Mouse (Mus musculus): ENCODE data around the gene Gmeb2.

Gmeb2 gene

GRCm38 (mm10) chr2:181231171-181231570 is 56.7 kb downstream of the Gmeb2 start:
- intact Hi-C loops (cut with DNase I) = no loop called here

DNA sequence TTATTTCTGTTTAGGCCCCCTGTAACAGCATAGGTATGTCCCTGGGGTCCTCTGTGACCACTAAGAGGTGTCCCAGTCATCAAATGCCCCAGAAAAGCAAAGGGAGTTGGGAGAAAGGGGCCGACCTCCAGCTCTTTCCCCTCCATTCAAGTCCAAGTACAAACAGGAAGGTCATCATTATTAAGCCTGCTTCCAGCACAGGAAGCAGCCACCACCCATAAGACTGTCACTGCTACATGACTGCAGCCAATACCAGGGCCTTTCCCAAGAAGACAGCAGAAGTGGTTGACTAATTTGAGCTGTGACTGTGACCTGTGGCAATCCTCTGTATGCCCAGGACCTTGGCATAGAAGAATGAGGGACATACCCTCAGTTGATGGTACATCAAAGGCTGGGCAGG is 59.5 kb downstream of the Gmeb2 start:
- intact Hi-C loops (cut with DNase I) = no loop called here

DNA sequence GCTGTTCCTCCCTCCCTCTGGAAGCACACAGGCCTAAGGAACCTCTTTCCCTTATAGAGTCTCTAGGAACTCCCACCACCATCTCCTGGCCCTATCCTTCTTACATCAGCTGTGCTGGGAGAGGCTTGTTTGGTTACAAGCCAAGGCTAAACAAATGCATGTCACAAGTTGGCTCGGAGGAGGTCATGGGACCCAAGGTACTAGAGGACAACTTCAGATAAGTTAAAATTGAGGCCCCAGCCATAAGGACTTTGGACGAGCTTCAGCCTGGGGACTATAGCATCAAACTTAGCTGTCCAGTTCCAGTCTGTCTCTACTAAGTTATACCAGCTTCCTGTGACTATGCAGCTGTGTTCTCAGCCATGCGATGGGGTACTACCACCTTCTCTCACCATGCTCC is 60.7 kb downstream of the Gmeb2 start:
- intact Hi-C loops (cut with DNase I) = no loop called here

DNA sequence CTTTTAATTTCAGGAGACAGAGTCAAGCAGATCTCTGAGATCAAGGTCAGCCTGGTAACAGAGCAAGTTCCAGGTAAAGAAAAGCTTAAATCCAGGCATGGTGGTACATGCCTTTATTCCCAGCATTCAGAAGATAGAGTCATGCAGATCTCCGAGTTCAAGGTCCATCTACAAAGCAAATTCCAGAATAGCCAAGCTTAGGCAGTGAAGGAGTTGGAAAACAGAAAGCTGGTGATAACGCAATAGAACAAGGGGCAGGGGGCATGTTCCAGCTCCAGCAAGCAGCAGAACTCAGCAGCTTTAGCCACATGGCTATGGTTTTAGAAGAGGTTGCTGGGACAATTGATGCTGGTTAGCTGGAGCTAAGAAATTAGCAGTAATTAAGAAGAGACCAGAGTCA is 62.8 kb downstream of the Gmeb2 start:
- intact Hi-C loops (cut with DNase I) = no loop called here

DNA sequence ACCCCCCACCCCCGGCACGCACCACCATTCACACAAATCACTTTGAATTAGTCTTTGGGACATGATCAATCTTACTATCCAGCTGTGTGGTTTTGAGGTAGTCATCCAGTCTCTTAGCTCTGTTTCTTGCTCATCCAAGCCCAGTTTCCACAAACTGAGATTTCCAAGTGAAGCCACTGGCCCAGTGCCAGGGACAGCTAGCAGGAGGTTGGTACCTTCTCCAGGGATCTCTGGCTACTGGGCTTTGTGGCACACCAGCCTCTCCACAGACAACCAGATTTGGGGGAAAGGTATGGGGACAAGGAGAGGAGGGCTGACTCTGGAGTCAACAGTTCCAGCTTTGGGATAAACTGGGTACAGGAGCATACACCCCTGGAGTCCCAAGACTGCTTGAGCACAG is 67.5 kb downstream of the Gmeb2 start:
- intact Hi-C loops (cut with DNase I) = no loop called here

DNA sequence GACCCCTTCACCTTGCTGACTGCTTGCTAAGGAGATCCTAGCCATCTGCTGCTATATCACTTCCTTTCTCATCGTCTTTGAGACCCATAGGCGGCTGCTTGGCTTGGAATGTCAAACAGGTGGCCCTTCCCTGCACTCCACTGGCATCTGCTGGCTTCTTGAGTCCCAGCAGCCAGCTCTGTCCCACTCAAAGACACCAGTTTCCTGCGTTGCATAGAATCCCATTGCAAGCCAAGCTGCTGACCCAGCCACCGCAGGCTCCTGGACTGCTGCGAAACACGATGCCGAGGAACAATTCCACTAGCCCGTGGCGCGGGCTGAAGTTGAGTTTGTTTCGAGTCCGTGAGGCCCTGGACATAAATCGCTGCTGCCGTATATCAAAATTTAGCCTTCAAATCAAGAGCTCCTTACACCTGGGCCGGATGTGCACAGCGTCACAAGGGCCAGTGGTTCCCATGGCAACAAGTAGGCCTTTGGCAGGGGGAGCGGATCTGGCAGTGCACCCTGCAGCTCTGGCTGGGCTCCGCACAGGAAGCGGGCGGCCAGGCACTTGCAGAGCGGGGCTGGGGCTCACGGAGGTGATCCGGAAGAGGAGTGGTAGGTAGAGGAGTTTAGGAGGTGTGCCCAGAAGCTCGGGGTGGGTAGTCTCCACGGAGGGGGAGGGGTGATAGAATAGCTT is 68.2 kb downstream of the Gmeb2 start, which contains the start of gene Fndc11:
Gene Fndc11 (plus strand): TSS at position 476 of the 679 bp plus-strand sequence.
- intact Hi-C loops (cut with DNase I) = no loop called here

DNA sequence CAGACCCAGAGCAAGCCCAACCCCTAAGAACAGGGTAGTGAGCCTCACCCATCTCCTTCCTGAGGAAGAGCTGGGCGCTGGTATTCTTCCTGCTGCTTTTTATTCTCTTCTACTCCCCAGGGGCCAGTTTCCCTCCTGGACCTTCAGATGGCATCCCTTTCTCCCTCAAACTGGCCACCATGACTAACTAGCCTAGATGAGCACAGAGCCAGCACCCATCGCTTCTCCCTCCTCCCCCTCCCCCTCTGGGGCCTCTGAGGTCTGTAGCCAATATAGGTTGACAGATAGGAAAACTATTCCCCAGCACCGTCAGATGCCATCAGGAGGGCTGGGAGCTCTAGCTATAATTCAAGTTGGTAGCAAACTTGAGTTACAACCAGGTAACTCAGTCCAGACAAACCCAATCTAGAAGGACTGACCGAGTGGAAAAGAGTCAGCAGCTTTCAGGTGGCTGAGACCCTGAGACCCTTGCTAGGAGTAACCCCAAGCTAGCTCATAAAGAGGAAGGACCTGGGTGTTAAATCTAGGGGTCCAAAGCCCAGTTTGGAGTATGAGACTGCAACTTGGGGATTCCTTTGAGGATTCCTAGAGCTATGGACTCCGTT is 68.9 kb downstream of the Gmeb2 start:
- intact Hi-C loops (cut with DNase I) = no loop called here

GRCm38 (mm10) chr2:181216037-181216436 is 71.8 kb downstream of the Gmeb2 start:
- intact Hi-C loops (cut with DNase I) = no loop called here

DNA sequence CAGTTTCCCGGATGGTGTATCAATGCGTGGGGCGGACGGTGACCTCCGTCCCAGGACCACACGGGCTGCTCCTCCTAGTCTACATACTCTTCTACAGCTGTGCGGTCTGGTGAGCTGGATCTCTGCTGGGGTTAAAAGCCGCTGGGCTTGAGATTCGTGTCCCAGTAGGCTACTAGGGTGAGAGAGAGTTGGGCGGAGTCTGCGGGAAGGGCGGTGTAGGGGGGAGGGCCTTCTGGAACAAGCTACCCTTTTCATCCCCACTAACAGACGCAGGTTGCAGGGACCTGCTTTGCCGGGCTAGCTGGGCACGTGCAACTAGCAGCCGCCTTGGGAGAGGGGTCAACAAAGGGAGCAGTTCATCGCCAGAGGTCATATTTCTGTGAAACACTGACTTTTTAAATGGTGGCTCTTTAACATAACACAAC is 74.8 kb downstream of the Gmeb2 start, which contains the start of gene Srms:
Gene Srms (minus strand): TSS at position 165 of the 425 bp plus-strand sequence.
- intact Hi-C loops (cut with DNase I) = no loop called here

- intact Hi-C loops (cut with DNase I) = no loop called here
Measured at GRCm38 (mm10) chr2:181212389-181213020, 75.3 kb downstream of the Gmeb2 start.

DNA sequence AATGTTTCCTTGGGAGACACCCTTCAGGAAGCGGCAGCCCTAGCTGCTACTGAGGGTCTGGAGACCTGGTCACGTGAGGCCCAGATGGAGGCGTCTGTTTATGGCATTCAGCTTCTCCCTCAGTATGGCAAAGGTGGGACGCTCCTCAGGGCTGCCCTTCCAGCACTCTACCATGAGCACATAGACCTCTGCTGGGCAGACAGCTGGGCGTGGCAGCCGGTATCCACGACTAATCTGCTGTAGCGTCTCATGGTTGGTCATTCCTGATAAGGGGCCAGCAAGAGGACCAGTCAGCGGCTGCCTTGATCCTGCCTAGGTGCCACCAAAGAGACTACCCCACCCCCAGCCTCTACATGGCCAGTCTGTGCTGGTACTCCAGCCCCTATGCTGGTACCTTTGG is 81.7 kb downstream of the Gmeb2 start:
- intact Hi-C loops (cut with DNase I) = no loop called here

- intact Hi-C loops (cut with DNase I) = no loop called here
Measured at GRCm38 (mm10) chr2:181205678-181206077, 82.2 kb downstream of the Gmeb2 start.

- intact Hi-C loops (cut with DNase I) = no loop called here
Measured at GRCm38 (mm10) chr2:181202886-181203285, 84.9 kb downstream of the Gmeb2 start.

- intact Hi-C loops (cut with DNase I) = no loop called here
Measured at GRCm38 (mm10) chr2:181202422-181202821, 85.4 kb downstream of the Gmeb2 start, which contains the start of gene Ptk6. Gene Ptk6 (minus strand): TSS chr2:181202789.

DNA sequence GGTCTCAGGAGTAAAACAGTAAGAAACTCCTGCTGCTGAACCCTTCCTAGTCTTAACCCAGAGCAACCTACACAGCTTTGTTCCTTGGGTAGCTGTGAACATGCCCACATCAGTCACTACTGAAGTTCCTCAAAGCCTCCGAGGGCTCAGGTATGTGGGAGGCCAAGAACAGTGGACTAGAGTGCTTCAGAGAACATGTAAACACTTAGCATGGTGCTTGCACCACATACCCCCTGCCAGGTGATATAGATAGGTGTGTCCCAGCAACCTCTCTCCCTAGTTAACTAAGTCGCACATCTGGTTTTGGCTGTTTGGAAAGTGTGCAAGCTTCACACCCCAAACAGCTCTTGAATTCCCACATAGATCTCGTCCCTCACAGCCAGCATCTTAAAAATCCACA is 86.2 kb downstream of the Gmeb2 start:
- intact Hi-C loops (cut with DNase I) = no loop called here

Data from adrenal gland (tissue).